Mouse (Mus musculus) midbrain, embryonic 14.5 days (tissue): Measurements from ENCODE around the gene Npas4. TPM values are rescaled to one million over a fixed set of nuclear protein-coding genes. Genes with fewer than 3 reads are reported as not detected.
A peak's percentile ranks its signal among the peaks of the same experiment; 100 is the strongest.
"Not testable (repeated sequence)": the region's sequence is repeated elsewhere in the genome, so short reads cannot be mapped to it uniquely, and the experiment has no call there.

ENCODE experiments used
- ATAC-seq: fragments of 200-750 bp; cut with Nextera tagmentation; 2 replicates; pipeline ENCODE4 v1.8.0; 2017; ENCODE audit warnings: moderate number of reproducible peaks, moderate library complexity; ENCODE audit not compliant: low FRiP score, low TSS enrichment
- DNase-seq: peaks from one replicate; pipeline ENCODE4 v3.0.0-alpha.2; 2015
- H3K27ac ChIP-seq: fragments of 300-500 bp; sonication (generic); replicated peaks from 2 replicates; pipeline ENCODE4 v1.5.1; 2014; ENCODE audit warnings: mild to moderate bottlenecking, low read depth, low read length, moderate library complexity
- H3K27me3 ChIP-seq: fragments of 300-500 bp; sonication (generic); 2 replicates; pipeline ENCODE4 v1.6.1; 2014; ENCODE audit warnings: low read length, control low read depth, mixed read lengths; ENCODE audit not compliant: control insufficient read depth, insufficient read depth
- H3K36me3 ChIP-seq: fragments of 300-500 bp; sonication (generic); 2 replicates; pipeline ENCODE4 v1.6.1; 2014; ENCODE audit warnings: low read length, control low read depth; ENCODE audit not compliant: control insufficient read depth, insufficient read depth
- H3K4me1 ChIP-seq: fragments of 300-500 bp; sonication (generic); 2 replicates; pipeline ENCODE4 v1.6.1; 2014; ENCODE audit warnings: mild to moderate bottlenecking, antibody characterized with exemption, low read length, control low read depth; ENCODE audit not compliant: control insufficient read depth, insufficient read depth
- H3K4me2 ChIP-seq: fragments of 300-500 bp; sonication (generic); 2 replicates; pipeline ENCODE4 v1.6.1; 2014; ENCODE audit warnings: mild to moderate bottlenecking, low read length, moderate library complexity
- H3K4me3 ChIP-seq: fragments of 300-500 bp; sonication (generic); replicated peaks from 2 replicates; pipeline ENCODE4 v1.5.1; 2014; ENCODE audit warnings: low read depth, low read length
- H3K9ac ChIP-seq: fragments of 300-500 bp; sonication (generic); replicated peaks from 2 replicates; pipeline ENCODE4 v1.6.1; 2014; ENCODE audit warnings: mild to moderate bottlenecking, low read length, moderate library complexity
- H3K9me3 ChIP-seq: fragments of 300-500 bp; sonication (generic); 2 replicates; pipeline ENCODE4 v1.6.1; 2016; ENCODE audit warnings: low read length, control low read depth, mixed read lengths; ENCODE audit not compliant: control insufficient read depth
- WGBS: fragments of 180-500 bp; shearing (Covaris S2); extraction: QIAGEN DNeasy Blood & Tissue Kit; methylation state at CpG from one replicate; pipeline ENCODE4 v1.1.7; 2014; 5-methylcytosine and 5-hydroxymethylcytosine counted together
- polyA plus RNA-seq: library from polyadenylated mRNA; unstranded; fragments of >200 nt; fragmentation: Nextera tagmentation; extraction: Ambion mirVana; gene quantifications from 2 replicates; pipeline ENCODE4 v1.2.1, GENCODE M21; 2014

Npas4 gene
- polyA plus RNA-seq, 1 experiment from 2014 or later: 0.24 TPM

DNA sequence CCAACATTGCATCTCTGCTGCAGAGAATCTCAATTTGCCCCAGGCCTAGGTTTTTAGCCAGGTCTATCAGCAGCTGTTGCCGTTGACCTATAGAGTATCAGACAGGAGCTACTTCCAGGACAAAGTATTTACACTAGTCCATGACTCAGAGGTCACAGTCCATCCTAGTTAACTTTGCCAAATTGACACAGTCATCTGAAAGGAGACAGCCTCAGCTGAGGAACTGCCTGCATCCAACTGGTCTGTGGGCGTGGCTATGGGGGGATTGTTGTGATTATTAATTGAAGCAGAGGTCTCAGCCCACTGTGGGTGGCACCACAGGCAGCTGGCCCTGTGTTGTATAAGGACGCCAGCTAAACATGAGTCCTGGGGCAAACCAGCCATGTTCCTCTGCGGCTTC is 14.8 kb upstream of the Npas4 start:
- Histone ChIP-seq H3K9me3 (no peaks in the 10 kb centered on the region), H3K9ac (no peak overlapping the region), H3K4me2 (no peak overlapping the region), H3K27me3 (no peaks in the 10 kb centered on the region), H3K4me3 (no peak overlapping the region), H3K36me3 (no peaks in the 10 kb centered on the region), H3K4me1 (peaks cover 10% of the 10 kb centered on the region), H3K27ac (no peak overlapping the region)
- 68% methylated on average over 4 of the region's 4 CpGs for WGBS
- DNase-seq (no peak), ATAC-seq (no peak)

DNA sequence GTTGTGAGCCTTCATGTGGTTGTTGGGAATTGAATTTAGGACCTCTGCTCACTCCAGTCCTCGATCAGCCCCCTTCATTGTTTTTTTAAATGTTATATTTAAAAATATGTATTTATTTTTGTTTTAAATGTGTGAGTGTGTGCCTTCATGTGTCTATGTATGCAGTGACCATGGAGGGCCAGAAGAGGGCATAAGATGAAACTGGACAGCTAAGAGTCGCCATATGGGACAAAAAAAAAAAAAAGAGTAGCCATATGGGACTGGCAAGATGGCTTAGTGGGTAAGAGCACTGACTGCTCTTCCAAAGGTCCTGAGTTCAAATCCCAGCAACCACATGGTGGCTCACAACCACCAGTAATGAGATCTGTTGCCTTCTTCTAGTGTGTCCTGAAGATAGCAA is 13.5 kb upstream of the Npas4 start:
- WGBS: 77% methylated on average over 2 of the region's 2 CpGs
- not testable (repeated sequence) for DNase-seq

DNA sequence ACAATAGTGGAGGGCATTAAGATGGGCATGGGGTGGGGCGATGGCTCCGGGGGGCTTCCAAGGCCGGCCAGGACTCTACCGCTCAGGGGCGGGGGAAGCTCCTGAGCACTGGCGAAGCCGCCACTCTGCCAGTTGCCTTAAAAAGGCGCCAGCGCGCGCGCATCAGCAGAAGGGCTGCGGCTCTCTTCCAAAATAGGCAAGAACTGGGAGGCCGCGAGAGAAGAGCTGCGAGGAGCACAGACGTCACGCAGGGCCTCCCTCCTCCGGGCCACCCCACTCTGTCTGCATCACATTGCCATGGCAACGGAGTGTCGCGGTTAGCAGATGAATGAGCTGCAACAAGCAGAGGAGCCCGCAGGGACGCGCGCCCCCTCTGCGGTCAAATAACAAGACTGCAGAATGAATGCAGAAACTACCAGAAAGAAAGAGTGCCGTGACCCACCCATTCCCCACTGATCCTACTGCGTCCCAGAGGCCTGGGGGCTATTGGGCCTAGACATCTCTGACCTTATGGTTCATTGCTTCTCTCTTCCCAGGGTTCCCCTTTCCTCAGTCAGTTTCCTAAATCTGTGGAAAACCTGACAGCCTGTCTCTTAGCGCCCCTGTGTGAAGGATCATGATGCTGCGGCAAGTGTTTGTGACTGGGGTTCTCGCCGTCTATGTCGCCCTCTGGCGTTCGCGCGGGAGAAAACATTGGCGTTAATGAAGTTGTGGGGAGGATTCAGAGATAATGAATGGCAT is 11.7 kb upstream of the Npas4 start:
- Histone ChIP-seq H3K9ac (peak overlapping the region; percentile 66), H3K4me3 (peak overlapping the region; percentile 35), H3K36me3 (no peaks in the 10 kb centered on the region), H3K27ac (peak overlapping the region; percentile 95), H3K27me3 (no peaks in the 10 kb centered on the region), H3K4me1 (peaks cover 14% of the 10 kb centered on the region), H3K9me3 (no peaks in the 10 kb centered on the region), H3K4me2 (peak overlapping the region; percentile 77)
- under 1% methylated on average over 39 of the region's 39 CpGs for WGBS
- DNase-seq (peak; percentile 97), ATAC-seq (peak; percentile 97)

More for the DNA sequence above, 13.5 kb upstream of the Npas4 start:
- not testable (repeated sequence) for ATAC-seq, H3K9me3 ChIP-seq, H3K27me3 ChIP-seq, H3K36me3 ChIP-seq, H3K27ac ChIP-seq, H3K4me3 ChIP-seq, H3K4me2 ChIP-seq, H3K9ac ChIP-seq
- H3K4me1 ChIP-seq: peaks cover 14% of the 10 kb centered on the region

DNA sequence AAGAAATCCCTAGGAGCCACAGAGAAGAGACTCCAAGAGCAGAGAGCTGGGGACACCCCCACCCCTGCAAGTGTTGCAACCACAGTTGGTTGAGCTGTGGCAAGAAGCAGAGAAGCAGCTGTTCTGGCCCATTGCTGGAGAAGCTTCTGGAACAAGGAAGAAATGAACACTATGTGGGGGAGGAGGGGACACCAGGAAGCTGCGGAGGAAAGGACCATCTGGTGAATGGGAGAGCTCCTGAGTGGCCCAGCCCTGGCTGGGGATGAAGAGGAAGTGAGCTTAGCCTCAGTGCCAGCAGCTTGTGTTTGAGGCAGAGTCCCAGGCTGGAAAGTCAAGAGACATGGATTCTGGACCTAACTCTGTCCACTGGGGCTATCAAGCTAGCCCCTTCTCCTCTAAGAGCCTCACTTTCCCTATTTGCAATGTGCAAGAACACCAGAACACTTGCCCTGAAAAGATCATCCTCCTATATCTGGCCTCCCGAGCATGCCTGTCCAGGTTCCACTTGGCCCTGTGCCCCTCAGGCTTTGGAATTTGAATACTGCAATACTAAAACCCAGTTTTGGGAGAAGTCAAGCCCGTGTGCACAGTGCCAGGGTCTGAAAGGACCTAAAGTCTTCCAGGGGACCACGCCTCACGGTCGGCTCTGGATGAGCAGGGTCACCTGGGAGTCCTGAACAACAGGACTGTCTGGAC is 9.5 kb upstream of the Npas4 start:
- no peak overlapping the region for H3K4me3 ChIP-seq
- no peaks in the 10 kb centered on the region for H3K36me3 ChIP-seq
- H3K27ac ChIP-seq: no peak overlapping the region
- H3K9me3 ChIP-seq: no peaks in the 10 kb centered on the region
- H3K27me3 ChIP-seq: no peaks in the 10 kb centered on the region
- no peak for DNase-seq
- no peak overlapping the region for H3K9ac ChIP-seq
- H3K4me1 ChIP-seq: peaks cover 18% of the 10 kb centered on the region
- no peak overlapping the region for H3K4me2 ChIP-seq
- 81% methylated on average over 6 of the region's 6 CpGs for WGBS
- no peak for ATAC-seq

DNA sequence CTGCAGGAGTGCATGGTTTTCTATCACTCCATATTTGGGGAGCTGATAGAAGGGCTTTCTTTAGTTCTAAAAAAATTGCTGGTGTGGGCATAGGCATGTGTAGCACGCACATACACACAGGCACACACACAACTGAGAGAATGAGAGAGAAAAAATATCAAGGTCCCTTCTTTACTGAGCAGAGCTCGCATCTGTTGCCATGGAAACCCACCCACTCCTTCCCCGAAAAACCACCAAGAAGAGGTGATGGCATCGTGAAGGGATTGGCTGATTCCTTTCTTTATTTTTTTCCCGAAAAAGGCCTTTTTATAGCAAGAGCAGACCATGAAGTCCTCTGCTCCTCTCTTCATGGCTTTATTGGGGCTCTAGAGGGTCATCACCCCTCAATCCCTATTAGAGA is 3.9 kb upstream of the Npas4 start:
- no peak overlapping the region for H3K4me2 ChIP-seq
- 44% methylated on average over 5 of the region's 5 CpGs for WGBS
- no peaks in the 10 kb centered on the region for H3K9me3 ChIP-seq
- peak overlapping the region; percentile 10; the same call in 1 of the 2 replicates for H3K27ac ChIP-seq
- H3K4me1 ChIP-seq: peaks cover 28% of the 10 kb centered on the region
- no peaks in the 10 kb centered on the region for H3K36me3 ChIP-seq
- H3K27me3 ChIP-seq: peaks cover 20% of the 10 kb centered on the region
- no peak overlapping the region for H3K9ac ChIP-seq
- ATAC-seq (no peak), DNase-seq (peak; percentile 75)
- no peak overlapping the region for H3K4me3 ChIP-seq

DNA sequence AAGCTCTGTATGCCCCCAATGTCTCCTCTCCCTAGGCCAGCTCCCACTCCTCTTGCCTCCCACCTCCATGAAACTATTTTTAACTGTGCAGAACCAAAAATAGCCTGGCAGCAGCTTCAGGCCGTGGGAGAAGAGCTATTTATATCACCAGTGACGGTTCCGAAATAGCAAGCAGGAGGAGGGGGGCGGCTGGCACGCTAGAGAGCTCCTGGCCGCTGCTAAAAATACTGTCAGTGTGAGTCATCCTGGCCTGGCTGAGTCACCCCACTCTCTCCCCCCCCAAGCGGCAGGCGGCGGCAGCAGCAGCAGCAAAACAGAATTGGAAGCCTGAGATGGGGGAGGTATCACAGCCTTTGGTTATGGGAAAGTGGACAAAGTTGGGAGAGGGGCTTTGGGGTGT is 2.8 kb upstream of the Npas4 start:
- WGBS: 6% methylated on average over 9 of the region's 9 CpGs
- H3K9me3 ChIP-seq: no peaks in the 10 kb centered on the region
- H3K36me3 ChIP-seq: no peaks in the 10 kb centered on the region
- peak; percentile 36 for DNase-seq
- H3K27ac ChIP-seq: no peak overlapping the region
- ATAC-seq: no peak
- H3K4me2 ChIP-seq: no peak overlapping the region
- no peak overlapping the region for H3K4me3 ChIP-seq
- H3K27me3 ChIP-seq: peaks cover 31% of the 10 kb centered on the region
- H3K9ac ChIP-seq: 0 out of 2 replicates have a peak overlapping the region, but pooled peaks have one; percentile 6
- peaks cover 34% of the 10 kb centered on the region for H3K4me1 ChIP-seq

DNA sequence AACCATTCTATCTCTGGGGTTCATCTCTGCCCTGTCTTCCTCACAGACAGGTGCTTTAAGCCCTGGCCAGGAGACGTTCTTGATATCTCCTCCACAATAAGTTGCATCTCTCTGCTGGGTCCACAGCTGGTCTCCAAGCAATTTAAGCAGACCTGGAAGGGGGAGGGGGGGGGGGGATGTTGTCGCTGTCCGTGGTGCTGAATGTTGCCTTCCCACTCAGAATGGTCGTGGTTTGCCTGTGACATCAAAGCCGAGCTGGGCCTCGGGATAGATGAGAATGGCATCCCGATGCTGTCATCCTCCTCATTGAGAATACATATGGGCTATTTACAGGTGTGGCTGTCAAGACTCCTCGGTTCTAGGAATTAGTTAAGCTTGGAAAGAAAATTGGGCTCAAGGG is 2.3 kb upstream of the Npas4 start:
- peaks cover 34% of the 10 kb centered on the region for H3K4me1 ChIP-seq
- no peak overlapping the region for H3K4me3 ChIP-seq
- 19% methylated on average over 8 of the region's 8 CpGs for WGBS
- ATAC-seq: no peak
- no peak overlapping the region for H3K9ac ChIP-seq
- H3K4me2 ChIP-seq: no peak overlapping the region
- no peak for DNase-seq
- H3K27ac ChIP-seq: no peak overlapping the region
- H3K9me3 ChIP-seq: no peaks in the 10 kb centered on the region
- no peaks in the 10 kb centered on the region for H3K36me3 ChIP-seq
- peaks cover 35% of the 10 kb centered on the region for H3K27me3 ChIP-seq

DNA sequence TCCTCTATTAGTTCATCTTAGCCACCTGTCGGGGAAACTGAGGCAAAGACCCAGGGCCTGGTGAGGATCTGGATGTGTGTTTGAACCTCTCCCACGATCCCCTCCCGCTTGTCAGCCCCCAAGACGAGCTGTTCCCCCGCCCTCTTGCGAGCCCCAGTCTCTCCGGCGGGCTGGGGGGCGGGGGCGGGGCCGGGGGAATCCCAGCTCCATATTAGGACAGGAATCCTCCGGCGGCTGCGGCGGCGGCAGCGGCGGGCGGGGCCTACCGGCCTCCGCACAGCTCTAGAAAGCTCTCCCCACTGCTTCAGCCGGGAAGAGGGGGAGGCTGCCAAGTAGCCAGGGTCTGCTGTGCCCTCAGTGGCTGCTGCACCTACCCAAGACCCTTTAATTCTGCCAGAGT is 600 bp upstream of the Npas4 start:
- no peaks in the 10 kb centered on the region for H3K36me3 ChIP-seq
- no peaks in the 10 kb centered on the region for H3K9me3 ChIP-seq
- peaks cover 48% of the 10 kb centered on the region for H3K27me3 ChIP-seq
- peak overlapping the region; percentile 66 for H3K4me2 ChIP-seq
- peak overlapping the region; percentile 45; the same call in 1 of the 2 replicates for H3K9ac ChIP-seq
- H3K4me3 ChIP-seq: peak overlapping the region; percentile 41
- 0 out of 2 replicates have a peak, but pooled peaks have one; percentile 24 for ATAC-seq
- WGBS: under 1% methylated on average over 18 of the region's 22 CpGs
- H3K27ac ChIP-seq: peak overlapping the region; percentile 66; the same call in 1 of the 2 replicates
- peaks cover 34% of the 10 kb centered on the region for H3K4me1 ChIP-seq
- peak; percentile 64 for DNase-seq
